ENCODE assay signal across 8 mouse cellular contexts in genomic region chr16:91746101-91746950, GRCm38 (mm10). TPM values are rescaled to one million over a fixed set of nuclear protein-coding genes. Genes with fewer than 3 reads are reported as not detected.
DNase-seq lines count a peak whose midpoint lies in the region; ATAC-seq and TF ChIP-seq lines count a peak whose summit lies in the region.

No protein-coding gene starts in this region.

- H3K36me3 ChIP-seq in limb, embryonic 13.5 days: peaks cover 6% of the 10 kb centered on the region; the same call in 1 of the 2 replicates

- WGBS in limb, embryonic 13.5 days: 9% methylated on average over 14 of the region's 14 CpGs

- intact Hi-C loops in gastrocnemius, adult 2 months (cut with DNase I): no loop called here

- peaks cover 28% of the 10 kb centered on the region for H3K4me1 ChIP-seq in limb, embryonic 13.5 days

- TF ChIP-seq CTCF in gastrocnemius, adult 2 months (IDR thresholded peaks at IDR 0.05): no peak

- peak overlapping the region; percentile 29 for H3K27ac ChIP-seq in gastrocnemius, adult 2 months
- peak overlapping the region; percentile 55; the same call in 1 of the 2 replicates for H3K27ac ChIP-seq in limb, embryonic 13.5 days

- H3K4me2 ChIP-seq in limb, embryonic 13.5 days (replicated peaks): peak overlapping the region; percentile 39

- peak overlapping the region; percentile 42; the same call in 1 of the 2 replicates for H3K4me3 ChIP-seq in gastrocnemius, adult 2 months
- no peak overlapping the region for H3K4me3 ChIP-seq in limb, embryonic 13.5 days

- peak; percentile 39 for DNase-seq in gastrocnemius, adult 2 months
- DNase-seq in gastrocnemius, adult 18-20 months (ENCODE audit: low spot score): no peak
- peak; percentile 71 for DNase-seq in 3T3-L1 (ENCODE audit: low read depth, low spot score)
- DNase-seq in cerebellum, adult 11 months: peak; percentile 75
- peak; percentile 64 for DNase-seq in heart, postnatal 4 days
- peak; percentile 53 to 71 for DNase-seq in spleen, postnatal 4 days (ENCODE audit: low spot score in 2 of 2)
- DNase-seq in adrenal gland, postnatal 4 days (ENCODE audit: low spot score in 2 of 2): no peak

- ATAC-seq in limb, embryonic 13.5 days (ENCODE audit: low FRiP score, low read depth): peak; percentile 93

- H3K27me3 ChIP-seq in limb, embryonic 13.5 days: no peaks in the 10 kb centered on the region

- no peak overlapping the region for H3K9ac ChIP-seq in limb, embryonic 13.5 days

- no peaks in the 10 kb centered on the region for H3K9me3 ChIP-seq in limb, embryonic 13.5 days

RNA-seq across cellular contexts. Expression of gene Itsn1, which starts 17.2 kb away (rescaled TPM):
- 10 to 100 TPM; 60.2 to 66.1 TPM for total RNA-seq in gastrocnemius, adult 2 months (2021)
- 10 to 100 TPM; 62.8 to 63.5 TPM for total RNA-seq in gastrocnemius, adult 18-20 months (2021)
- total RNA-seq in heart, postnatal 4 days (2021): 10 to 100 TPM; 37.9 to 50.7 TPM
- polyA plus RNA-seq in limb, embryonic 13.5 days (2015; fragmentation: Nextera tagmentation; extraction: Ambion mirVana): 27.4 and 27.7 TPM in 2 replicates
- total RNA-seq in adrenal gland, postnatal 4 days (2021): 10 to 100 TPM; 54.5 to 59.7 TPM

RNA-seq across cellular contexts. Expression of gene Cryzl1, which starts 17.6 kb away (rescaled TPM):
- total RNA-seq in gastrocnemius, adult 2 months (2021): 10 to 100 TPM; 17.7 to 18.1 TPM
- 10 to 100 TPM; 11.4 to 15.6 TPM for total RNA-seq in gastrocnemius, adult 18-20 months (2021)
- 10 to 100 TPM; 29.7 to 31.2 TPM for total RNA-seq in heart, postnatal 4 days (2021)
- polyA plus RNA-seq in limb, embryonic 13.5 days (2015; fragmentation: Nextera tagmentation; extraction: Ambion mirVana): 71.9 and 75.4 TPM in 2 replicates
- total RNA-seq in adrenal gland, postnatal 4 days (2021): 10 to 100 TPM; 61.0 to 67.9 TPM

RNA-seq across cellular contexts. Expression of gene Donson, which starts 57.8 kb away (rescaled TPM):
- 1 to 10 TPM in 1 of 2 experiments, under 1 TPM in 1; 0.92 to 1.6 TPM for total RNA-seq in gastrocnemius, adult 2 months (2021)
- total RNA-seq in gastrocnemius, adult 18-20 months (2021): 1 to 10 TPM; 1.1 TPM
- total RNA-seq in heart, postnatal 4 days (2021): 10 to 100 TPM; 15.5 to 15.7 TPM
- polyA plus RNA-seq in limb, embryonic 13.5 days (2015; fragmentation: Nextera tagmentation; extraction: Ambion mirVana): 22.1 and 23.2 TPM in 2 replicates
- total RNA-seq in adrenal gland, postnatal 4 days (2021): 10 to 100 TPM; 15.0 to 21.0 TPM

Comparison
In these comparisons a context has a peak if more than half of its experiments do, and no peak if none do; other contexts are left out.
1. DNase-seq: peak in gastrocnemius, adult 2 months (single experiment), 3T3-L1 (single experiment), cerebellum, adult 11 months (single experiment), heart, postnatal 4 days (single experiment) and spleen, postnatal 4 days (2 of 2); none in gastrocnemius, adult 18-20 months (single experiment) and adrenal gland, postnatal 4 days (0 of 2).
2. RNA of gene Donson, which starts 57.8 kb away (total RNA-seq): 15.0 to 21.0 TPM in adrenal gland, postnatal 4 days and 15.5 to 15.7 TPM in heart, postnatal 4 days; 0.92 to 1.6 TPM in gastrocnemius, adult 2 months and 1.1 TPM in gastrocnemius, adult 18-20 months; every median in the first group is over 4 times any median in the second.